Mouse (Mus musculus) induced T-regulatory cell, adult 2 months (primary cell): ENCODE measurements at regions not wholly inside any gene's neighbourhood (a gene's known extent, or its start where the extent isn't known, plus 50 kb on each side); places are given as distances from the start of the nearest gene placed in this dataset.

ENCODE experiments used
- DNase-seq: peaks from one replicate; pipeline ENCODE4 v3.0.0-alpha.2; 2012; ENCODE audit warnings: low read depth

DNA sequence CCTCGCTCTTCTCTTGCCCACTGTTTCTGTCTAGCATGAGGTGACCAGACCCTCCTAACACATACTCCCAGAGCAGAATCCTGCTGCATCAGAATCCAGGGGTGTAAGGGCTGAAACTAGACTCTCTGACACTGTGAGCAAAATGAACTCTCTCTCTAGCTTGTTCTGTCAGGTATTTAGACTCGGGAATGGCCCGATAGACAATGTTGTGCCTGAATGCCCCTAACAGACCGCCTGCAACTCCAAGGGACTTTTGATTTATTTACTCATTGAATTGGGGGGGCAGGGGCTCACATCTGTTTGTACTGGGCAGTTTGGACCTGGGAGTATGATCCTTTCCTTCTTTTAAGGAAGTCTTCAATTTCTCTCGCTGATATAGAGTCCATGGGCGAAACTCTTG is 469.3 kb upstream of the Trpc7 start:
- no peak for DNase-seq

DNA sequence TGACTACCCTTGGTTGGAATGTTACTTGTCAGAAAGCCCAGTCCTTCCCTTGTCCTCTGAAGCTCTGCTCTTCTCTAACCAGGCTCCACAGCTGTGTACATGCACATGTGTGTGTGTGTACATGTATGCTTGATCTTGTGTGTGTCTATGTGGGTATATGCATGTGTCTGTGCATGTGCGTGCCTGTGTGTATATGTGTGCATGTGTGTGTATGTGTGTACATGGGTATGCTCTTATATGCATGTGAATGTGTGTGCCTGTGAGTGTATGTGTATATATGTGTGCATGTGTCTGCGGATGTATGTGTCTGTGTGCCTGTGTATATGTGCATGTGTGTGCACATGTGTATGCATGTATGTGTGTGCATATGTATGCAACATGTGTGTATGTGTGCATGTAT is 468.6 kb upstream of the Trpc7 start:
- DNase-seq: no peak

DNA sequence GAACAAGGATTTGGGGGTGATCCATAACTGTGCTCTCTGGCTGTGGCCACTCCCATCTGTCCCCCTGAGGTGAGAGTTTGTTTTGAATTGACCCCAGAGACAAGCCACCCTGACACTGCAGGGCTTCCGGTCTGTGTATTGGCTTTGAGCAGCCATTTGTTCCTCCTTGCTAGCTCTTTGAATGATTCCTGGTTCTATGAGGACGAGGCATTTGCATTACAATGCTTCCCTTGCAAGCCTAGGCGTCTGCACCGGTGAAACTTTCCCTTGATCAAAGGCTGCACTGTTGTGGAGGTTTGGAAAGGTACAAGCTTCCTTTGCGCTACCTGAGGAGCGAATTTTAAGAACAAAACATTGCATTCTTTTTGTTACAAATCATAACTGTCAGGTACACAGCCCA is 466.8 kb upstream of the Trpc7 start:
- no peak for DNase-seq

DNA sequence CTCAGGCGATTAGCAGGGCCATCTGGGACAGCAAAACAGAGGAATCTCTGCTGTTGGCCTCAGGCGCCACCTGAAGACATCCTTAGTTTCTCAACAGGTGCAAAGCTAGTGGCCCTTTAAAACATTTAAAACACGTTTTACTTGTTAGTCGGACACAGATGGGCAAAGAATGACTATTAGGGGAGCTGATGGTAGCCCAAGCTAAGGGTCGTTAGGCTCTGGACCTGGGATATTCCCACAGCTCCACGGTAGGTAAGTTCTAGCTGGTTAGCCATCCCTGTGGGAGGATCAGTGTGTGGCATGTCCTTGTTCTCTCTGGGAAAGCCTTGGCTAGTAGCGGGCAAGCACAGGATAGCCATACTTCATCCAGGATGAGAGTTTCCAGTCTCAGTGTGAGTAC is 465.5 kb upstream of the Trpc7 start:
- no peak for DNase-seq

DNA sequence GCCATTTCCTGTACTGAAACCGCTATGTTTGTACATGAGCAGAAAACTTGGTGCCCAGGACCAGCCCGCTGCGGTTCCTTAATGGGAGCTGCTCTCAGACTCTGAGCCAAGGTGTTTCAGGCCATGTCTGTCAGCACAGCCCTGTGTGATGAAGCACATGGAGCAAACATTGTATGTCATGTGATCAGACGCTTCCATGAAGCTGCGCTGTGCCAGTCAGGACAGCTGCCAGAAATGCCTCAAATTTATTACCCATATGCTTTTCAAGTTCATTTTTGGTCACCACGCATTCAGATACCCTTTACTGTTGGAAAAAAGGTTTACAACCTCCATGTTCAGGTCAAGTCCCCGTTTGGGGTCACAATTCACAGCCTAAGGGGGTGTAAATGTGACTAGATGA is 458.8 kb upstream of the Trpc7 start:
- no peak for DNase-seq

DNA sequence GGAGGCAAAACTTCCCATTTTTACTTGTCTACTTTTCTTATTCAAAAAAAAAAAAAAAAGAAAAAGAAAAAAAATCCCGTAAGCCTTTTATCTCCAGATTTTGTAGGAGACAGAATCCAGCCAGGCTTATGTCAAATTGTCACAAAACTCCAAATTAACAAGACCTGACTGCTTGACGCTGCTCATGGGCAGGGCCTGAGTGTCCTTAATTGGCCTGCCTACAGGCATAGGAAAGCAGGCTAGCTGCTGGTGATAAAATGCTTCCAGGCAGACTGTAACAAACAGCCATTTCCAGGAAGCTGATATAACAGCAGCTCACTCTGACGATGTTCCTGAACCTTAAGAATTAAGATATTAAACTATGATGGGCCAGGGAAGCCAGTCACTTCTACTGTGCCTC is 458.2 kb upstream of the Trpc7 start:
- DNase-seq: no peak

DNA sequence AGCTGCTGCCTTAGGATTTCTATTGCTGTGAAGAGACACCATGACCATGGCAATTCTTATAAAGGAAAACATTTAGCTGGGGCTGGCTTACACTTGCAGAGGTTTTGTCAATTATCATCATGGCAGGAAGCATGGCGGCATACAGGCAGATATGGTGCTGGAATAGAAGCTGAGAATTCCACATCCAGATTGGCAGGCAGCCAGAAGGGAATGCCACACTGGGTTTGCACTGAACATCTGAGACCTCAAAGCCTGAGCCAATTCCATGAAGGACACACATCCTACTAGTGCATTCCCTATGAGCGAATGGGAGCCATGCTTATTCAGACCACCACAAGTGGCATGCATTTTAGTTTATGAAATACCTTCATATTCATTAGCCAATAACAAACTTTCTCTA is 455.0 kb upstream of the Trpc7 start:
- no peak for DNase-seq

DNA sequence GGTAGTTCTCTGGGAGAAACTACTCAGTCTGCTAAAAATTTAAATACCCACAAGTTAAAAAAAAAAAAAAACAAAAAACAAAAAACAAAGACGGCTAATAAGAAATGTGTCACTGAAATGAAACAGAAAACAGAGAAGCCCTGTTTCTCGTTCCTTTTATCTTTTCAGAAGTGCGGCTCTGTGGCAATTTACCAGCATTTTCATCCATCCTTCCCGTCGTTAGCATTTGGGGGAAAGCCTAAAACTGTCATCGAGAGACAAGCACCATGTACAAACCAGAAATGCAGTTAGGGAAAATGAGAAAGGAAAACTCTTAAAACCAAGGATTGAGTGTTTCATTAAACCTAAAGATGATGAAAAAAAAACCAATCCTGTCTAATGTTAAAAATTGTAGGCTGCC is 442.9 kb upstream of the Trpc7 start:
- DNase-seq: no peak

DNA sequence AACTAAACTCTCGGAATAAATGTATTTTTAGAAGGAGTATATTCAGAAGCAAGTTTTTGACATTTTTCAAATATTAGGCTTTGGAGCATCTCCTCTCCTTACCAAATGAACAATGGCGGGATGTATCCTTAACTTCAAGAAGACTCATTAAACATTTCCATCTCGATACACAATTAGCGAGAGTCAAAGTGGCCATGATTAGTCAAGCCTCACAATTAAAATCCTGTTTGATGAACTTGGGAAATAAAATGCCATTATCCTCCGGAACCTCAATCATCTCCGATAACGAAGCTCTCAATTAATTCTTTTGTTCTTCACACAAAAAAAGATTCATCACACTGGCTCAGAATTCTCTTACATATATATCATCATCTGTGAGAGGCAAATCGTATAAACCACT is 440.8 kb upstream of the Trpc7 start:
- no peak for DNase-seq

DNA sequence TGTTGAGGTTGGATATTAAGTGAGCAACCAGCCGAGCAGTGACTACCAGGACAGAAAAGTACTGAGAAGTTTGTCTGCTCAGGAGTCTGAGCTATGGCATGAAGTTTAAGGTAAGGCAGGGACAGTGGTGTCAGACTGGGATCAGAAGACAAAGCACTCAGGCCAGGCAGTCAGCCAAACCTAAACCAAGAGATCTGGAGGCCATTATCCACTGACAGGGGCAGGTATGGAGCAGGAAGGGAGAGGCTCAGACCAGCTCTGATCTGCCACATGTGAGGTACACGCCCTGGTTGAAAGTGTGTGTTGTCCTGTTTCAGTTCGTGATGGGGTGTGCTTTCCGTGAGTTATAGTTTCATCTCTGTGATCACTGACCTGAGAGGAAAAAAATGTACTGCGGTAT is 437.2 kb upstream of the Trpc7 start:
- no peak for DNase-seq

DNA sequence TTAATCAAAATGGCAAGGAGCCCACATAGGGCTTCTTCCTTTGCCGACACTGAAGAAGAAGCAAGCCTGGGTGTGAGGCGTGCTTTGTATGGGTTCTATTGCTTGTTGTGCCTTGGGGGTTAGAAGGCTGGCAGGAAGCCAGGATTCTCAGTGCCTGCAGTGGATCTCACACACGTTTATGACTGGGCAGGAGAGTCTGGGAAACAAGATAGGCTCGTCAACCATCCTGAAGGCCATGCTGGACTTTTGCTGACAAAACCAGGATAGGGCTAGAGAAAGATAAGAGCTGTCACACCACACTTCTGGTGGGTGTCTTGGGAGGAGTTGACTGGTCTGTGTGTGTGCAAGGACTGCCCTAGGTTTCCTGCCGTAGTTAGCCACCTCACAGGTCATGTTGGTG is 436.1 kb upstream of the Trpc7 start:
- DNase-seq: no peak

DNA sequence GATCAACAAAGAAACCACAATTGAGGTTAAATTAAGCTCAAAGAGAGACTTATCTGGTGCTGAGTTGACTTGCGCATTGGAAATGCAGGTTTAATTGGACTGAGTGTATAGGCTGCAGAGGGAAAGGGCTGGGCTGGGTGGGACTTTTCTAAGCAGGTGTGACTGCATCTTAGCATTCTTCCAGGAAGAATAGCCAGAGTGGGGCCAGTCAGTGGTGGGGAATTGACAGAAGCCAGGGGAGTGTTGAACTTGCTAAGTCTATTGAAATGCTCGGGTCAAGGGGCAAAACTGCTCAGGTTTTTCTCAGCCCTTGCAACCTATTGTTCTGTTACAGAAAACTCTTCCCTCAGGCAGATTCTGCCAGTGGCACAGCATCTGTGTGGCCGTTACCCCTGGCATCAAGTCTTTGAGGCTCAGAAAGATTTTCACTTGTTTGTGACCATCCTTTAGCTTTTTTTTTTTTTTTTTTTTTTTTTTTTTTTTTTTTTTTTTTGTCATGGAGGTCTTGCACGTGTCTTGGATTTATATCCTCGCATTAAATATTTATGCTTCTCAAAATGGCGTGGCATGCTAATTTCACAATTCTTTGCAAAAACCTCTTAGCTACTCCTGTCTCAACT is 429.6 kb upstream of the Trpc7 start:
- no peak for DNase-seq

DNA sequence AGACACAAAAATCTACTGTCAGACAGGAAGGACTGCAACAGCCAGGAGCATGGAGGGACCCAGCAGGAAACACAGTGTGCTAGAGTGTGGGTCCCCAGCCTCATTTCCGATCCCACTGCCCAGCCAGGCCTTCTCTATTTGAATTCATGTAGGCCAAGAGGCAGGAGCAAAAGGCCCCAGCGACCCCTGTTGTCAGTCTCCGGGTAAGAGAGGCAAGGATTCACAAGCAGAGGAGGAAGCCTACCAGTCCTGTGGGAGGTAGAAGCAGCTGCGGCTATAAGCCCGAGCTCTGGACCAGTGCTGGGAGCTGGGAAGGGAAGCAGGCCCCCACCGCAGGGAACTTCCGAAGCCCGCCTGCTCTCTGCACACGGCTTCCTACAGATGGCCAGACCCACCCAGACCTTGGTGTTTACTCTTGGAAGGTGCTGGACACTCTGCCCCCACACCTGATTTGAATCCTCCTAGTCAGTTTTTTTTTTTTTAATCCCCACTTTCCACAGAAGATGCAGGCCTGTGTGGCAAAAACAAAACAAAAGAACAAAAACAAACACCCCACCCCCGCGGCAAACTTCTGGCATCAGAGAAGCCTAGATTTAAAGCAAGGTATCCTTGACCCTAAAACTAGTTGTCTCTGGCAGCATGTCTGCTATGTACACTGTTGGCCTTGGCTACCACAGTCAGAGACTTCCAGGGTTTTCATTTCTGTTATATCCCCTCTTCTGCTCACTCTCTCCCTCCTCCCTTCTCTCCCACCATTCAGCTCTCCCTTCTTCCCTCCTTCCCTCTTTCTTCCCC is 420.6 kb upstream of the Trpc7 start:
- no peak for DNase-seq

DNA sequence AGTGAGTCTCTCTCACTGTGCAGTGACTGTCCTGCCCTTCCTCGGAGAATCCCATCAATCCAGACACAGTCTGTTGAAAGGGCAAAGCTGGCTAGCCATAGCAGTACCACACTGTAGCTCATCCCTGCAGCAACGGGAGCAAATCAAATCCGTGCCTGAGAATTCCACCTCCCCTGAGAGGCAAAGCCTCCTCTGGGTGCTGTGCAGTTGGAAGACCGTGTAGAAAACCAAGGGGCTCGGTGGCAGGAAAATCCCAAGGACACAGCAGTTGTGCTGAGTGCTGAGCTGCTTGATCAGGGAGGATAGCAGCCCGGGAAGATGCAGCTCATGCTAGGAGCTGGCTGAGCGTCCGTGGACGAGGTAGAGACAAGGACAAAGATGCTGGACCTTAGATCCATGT is 418.7 kb upstream of the Trpc7 start:
- DNase-seq: no peak

DNA sequence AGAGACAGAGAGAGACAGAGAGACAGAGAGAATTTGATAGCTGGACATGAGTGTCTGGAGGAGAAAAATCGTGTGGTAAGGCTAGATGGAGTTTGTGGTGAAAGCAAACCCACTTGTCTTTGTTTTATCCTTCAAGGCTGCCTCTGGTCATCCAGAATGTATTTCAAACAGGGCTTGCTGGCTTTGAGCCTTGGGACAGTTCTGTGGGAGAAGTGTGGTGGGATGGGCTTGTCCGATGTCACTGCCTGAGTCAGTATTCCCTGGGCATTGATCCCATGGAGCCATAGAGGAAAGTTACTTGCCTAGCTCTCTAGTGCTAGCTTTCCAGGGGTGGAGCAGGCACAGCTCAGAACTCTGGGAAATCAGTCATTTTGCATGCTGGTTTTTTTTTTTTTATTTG is 417.9 kb upstream of the Trpc7 start:
- no peak for DNase-seq

DNA sequence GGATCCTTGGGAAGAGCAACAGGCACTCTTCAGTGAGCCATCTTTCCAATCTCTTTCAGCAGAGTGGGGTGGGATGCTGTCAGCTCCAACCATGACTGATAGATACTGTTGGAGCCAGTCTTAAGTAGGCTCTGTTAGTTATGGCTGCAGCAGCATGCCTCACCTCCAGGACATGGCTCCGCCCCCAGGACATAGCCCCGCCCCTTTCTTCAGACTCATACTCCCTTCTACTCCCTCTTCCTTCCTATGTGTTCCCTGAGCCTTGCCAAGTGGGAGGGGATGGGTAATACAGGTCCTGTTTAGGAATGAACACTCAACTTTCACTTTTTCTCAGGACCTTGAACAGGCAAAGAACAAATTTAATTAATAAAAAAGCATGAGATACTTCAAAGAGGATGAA is 415.4 kb upstream of the Trpc7 start:
- DNase-seq: no peak

DNA sequence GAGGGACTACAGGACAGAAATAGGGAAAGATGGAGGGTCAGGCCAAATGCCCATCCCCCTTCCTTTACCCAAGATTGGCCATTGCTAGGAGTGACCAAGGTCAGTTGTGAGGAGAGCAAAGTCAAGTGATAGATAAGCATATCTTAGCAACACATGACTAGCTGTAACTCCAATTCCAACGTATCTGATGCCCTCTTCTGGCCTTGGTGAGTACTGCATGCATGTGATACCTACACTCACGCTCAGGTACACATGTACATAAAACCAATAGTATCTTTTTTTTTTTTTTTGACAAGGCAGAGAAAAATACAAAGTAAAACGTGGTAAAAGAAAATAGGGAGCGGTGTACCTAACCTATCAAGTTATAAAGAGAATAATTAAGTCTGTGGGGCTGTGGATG is 413.8 kb upstream of the Trpc7 start:
- no peak for DNase-seq

DNA sequence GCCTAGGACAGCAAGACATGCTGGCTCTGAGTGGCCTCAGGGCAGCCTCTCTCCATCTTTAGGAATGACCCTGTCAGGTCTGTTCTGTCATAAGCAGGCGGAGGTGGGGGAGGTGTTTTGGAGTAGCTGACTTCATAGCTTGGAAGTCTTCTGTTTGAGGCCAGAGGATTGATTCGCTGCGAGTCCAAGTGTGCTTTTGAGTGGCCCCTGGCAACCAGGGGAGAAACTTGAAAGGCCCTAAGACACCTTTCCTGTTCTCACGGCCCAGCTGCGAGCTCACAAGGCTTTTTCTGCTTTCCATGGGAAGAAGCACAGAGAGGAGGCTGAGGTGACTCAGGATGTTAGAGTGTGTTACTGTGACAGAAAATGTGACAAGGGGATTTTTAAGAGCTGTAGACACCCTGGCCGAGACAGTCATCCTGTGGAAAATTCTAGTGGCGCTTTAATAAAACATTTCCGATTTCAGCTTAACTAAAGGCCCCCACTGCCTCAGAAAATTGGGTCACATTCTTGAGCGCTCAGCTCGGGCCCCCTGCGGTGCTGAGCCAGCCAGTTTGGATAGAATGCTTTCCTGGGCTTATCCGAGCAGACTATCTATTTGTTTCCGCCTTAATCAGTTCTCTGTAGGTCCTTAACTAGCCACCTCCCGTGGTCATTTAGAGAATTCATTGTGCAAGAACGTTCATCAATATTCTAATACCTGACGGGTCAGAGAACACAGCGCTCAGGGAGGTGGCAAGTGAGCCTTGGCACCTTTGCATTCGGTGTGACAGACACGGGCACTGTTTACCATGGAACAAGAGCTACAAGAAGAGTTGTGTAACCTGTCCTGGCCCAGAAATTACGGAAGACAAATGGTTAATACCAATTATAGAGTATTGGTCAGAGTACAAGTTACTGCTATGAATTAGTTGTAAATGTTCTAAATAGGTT is 412.4 kb upstream of the Trpc7 start:
- no peak for DNase-seq

DNA sequence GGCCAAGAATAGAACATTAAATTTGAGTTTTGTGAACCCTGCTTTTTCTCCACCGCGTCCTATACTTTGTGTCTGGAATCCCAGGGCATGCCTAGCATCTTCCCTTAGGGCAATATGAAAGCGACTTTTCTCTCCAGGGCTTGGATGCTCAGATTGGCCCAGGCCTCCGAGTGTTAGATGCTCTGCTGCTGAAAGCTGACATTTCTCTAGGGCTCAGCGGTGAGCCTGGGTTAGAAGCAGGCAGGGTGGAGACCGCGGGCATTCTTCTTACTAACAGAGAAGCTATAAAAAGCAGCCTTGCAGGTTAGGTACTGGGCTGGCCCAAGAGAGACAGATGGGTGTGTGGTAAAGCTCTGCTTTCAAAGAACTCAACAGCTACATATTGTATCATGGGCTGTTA is 409.8 kb upstream of the Trpc7 start:
- DNase-seq: no peak

DNA sequence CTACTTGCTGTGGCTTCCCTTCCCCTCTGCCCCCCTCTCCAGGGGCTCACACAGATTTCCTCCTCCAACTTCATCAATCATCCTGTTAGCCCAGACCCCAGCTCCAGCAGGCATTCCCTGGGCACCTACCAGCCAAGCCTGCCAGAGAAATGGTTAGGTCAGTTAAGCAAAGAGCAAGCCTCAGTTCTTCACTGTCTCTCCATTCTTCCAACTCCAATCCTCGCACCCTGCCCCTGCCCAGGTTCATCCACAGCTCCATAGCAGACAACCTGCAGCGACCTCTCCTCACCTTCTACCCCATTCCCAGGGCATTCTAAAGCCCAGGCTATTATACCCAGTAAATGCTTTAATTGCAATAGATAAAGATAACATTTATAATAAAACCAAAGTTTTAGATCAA is 408.0 kb upstream of the Trpc7 start:
- no peak for DNase-seq

DNA sequence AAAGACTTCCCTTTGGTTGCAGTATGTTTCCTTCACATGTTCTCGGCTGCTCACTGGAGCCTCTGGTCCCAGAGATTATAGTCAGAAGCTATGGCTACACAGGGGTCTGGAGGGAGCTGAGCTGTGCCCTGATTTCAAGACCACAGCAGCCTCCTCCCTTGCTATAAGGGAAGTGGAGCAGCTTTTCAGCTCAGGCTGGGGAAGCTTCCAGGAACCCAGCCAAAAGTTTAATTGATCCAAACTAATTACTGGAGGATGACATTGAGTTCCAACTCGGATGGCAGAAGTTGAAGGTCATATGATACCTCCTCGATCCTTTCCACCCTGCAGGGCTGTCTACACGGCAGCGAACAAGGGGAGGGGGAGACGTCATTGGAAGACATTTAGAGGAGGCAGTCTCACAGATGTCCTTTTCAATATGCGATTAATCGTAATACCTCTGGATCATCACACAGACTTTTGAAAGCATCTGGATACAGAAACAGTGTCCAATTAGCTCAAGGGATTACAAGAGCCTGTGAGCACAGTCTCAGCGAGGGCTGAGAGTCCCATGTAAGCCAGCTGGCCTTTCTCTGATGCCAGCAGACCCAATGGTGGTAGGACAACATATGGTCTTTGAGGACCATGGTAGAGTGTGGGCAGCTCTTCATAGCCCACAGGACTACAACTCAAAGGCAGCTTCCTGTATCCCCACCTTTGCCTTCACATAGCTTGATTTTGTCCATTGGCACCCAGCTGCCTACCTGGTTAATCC is 396.1 kb upstream of the Trpc7 start:
- DNase-seq: no peak

DNA sequence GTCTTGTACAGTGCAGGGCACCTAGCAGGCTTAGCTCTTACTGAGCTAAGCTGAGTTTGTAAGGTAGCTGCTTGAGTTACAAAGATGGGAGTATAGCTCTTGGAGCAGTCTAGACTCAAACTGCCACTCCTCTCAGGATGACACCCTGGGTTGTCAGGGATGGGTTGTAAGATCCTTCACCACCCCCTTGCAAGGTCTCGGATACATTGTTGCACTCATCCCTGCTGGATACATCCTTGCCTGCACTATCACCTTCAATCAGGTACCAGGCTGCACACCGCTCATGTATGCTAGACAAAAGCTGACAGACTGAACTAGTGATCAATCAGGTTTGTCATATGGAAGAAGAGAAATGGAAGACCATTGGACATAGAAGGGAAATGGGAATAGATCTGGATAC is 390.4 kb upstream of the Trpc7 start:
- no peak for DNase-seq
